Mouse (Mus musculus): ENCODE data around the gene Olfr860.
"Not testable (repeated sequence)": the region's sequence is repeated elsewhere in the genome, so short reads cannot be mapped to it uniquely, and the experiment has no call there.

The Olfr860 gene

DNA sequence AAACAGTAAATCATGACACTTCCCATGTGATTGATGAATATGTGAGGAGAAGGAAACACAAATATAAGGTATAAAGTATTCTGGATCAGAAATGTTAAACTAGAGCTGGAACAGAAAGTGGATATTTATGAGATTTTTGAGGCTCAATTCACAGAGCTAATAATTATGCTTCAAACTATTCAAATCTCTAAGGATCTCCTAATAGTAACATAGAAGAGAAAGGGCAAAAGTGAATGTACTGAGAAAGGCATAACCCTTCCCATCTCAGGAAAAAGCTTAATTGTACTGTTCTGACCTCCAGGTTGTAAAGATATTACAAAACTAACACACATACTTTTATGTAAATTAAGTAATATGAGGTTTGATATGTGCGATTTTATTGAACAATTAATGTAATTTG, at the start of gene Olfr860:
Olfr860 (minus strand) TSS at position 101 of the 400 bp plus-strand sequence.
- no peak for DNase-seq (ENCODE audit: low spot score in 2 of 2)

DNA sequence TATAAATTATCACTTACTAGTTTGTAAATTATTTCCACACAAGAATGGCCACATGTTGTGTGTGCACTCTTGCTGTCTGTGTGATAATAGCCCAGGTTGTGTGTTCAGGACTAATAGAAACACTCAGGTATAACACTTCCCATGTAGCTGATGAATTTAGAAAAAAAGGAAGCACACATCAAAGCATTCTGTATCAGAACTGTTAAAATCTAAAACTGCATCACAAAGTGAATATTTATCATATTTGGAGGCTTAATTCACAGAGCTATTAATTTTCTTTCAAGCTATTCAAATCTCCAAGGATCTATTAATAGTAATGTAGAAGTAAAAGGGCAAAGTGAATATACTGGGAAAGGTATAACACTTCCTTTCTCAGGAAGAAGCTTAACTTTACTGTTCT, 38.4 kb upstream of the Olfr860 start, which contains the start of gene Olfr862:
Olfr862 (minus strand) TSS at position 101 of the 400 bp plus-strand sequence.
- DNase-seq (ENCODE audit: low spot score in 2 of 2), result no peak

- DNase-seq (ENCODE audit: low spot score in 2 of 2), result not testable (repeated sequence)
These were observed 44.9 kb downstream of the Olfr860 start, which contains the start of gene Olfr859 for GRCm38 (mm10) chr9:19804606-19805005. Gene Olfr859 (plus strand): TSS chr9:19804906.

DNA sequence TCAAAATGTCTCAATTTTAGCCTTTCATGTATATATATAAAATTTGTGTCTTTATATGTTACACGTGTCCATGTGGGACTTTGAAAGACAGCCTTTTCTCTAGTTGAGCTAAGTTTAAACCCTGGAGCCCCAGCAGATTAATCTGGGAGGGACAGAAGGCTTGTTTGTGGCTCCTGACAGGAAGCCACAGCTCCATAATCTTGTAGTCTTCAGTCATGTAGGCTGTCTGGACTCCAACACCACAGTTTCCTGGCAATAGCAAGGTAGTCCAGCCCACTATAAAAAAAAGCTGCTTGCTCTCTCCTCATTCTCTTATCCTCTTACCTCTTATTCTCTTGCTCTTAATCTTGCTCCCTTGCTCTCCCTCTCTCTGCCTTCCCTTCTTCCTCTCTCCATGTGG, 46.5 kb downstream of the Olfr860 start:
- DNase-seq (ENCODE audit: low spot score in 2 of 2), result no peak
